Mouse (Mus musculus) embryo, embryonic 10.5 days (tissue): Measurements from ENCODE around the gene Gpbp1l1.

Source experiments
- DNase-seq: peaks from one replicate; pipeline ENCODE4 v3.0.0-alpha.2; 2015; ENCODE audit warnings: low spot score

The Gpbp1l1 gene

DNA sequence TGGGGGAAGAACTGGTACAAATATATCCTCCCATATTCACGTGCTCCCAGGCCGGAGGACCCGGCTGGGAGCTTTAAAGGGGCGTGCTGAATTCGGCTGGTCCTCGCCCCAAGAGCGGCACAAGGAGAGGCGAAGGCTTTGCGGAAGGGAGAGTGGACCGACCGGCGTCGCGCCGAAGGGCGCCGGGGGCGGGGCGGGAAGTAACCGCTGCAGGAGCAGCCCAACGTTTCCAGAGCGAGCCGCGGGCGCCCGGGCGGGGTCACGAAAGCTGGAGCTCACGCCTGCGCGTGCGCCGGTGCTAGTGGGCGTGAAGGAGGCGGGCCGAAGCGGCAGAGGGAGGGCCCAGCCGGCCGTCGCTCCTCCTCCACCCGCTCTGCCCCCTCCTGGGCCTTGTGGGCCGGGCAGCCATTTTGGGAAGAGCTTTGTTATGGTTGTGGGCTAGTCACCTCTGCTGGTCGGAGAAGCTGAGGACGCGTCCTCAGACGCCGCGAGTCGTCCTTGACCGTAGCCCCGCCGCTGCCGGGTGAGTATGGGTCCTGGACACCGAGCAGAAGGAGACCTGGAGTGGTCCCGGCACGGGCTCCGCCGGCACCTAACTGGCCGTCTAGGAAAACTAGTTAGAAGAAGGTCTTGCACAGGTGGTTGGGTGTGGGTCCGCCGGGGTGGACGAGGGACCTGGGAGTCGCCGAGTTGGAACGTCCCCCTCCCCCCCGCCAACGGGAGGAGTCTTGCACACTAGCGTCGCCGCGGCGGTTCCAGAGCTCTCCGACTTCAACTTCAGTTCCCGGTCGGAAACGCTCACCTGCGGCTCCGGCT, at the start of gene Gpbp1l1:
Gene Gpbp1l1 (plus strand): TSS at position 353 of the 816 bp plus-strand sequence.
- DNase-seq = peak; percentile 97

- no peak for DNase-seq
Observed at GRCm38 (mm10) chr4:116531109-116531508, 26.3 kb upstream of the Gpbp1l1 start.

- no peak for DNase-seq
Observed at GRCm38 (mm10) chr4:116536351-116536750, 21.1 kb upstream of the Gpbp1l1 start.

DNA sequence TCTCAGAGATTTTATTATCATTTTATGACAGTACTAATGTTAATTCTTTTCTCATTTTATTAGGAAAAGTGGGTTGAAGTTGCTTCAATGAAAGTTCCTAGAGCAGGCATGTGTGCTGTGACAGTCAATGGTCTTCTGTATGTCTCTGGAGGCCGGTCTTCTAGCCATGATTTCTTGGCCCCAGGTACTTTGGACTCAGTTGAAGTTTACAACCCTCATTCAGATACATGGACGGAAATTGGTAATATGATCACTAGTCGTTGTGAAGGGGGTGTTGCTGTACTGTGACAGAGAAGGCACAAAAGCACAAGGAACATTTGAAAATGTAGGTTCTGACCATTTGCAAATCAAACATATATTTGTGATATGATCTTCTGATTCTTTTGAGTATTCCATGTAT, 19.7 kb upstream of the Gpbp1l1 start:
- no peak for DNase-seq

- no peak for DNase-seq
Observed at GRCm38 (mm10) chr4:116550432-116550831, 7.0 kb upstream of the Gpbp1l1 start.

GRCm38 (mm10) chr4:116553035-116553434, 4.4 kb upstream of the Gpbp1l1 start:
- no peak for DNase-seq

DNA sequence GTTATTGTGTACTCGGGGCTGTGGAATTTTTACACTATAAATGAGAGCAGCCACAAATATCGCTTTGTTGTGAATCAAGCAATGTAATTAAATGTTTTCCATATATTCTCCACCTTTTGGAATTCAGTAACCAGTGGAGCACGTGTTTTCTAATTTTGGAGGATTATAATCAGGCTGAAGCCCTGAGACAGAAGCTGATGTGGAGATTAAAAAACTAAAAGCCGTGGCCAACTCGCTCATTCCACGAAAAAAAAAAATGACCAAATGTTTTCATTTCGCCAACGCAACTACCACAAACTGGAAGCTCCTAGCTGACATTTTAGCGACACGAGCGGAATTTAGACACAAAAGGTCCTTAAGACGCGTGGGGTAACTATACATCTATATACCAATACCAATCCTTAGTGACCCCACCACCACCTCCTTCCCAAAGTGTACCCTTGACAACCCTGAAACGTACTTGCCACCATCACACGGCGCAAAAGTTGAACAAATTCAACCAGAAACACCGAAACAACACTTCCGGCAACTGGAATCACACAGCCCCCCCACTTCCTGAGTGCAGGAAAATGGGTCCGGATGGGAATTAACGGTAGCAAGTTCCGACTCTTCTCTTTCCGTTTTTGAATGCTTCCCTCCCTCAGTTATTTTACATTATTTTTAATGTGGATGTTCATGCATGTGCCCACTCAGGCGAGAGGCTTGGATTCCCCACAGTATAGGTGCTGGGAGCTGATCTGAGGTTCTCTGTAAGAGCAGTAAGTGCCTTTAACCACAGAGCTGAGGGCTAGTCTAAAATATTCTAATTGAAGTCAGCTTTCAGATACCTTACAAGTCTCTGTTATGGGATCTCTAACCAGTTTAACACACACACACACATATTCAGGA, 1.8 kb upstream of the Gpbp1l1 start, which contains the start of gene Tmem69:
Gene Tmem69 (minus strand): TSS at position 524 of the 888 bp plus-strand sequence.
- peak; percentile 93 for DNase-seq

DNA sequence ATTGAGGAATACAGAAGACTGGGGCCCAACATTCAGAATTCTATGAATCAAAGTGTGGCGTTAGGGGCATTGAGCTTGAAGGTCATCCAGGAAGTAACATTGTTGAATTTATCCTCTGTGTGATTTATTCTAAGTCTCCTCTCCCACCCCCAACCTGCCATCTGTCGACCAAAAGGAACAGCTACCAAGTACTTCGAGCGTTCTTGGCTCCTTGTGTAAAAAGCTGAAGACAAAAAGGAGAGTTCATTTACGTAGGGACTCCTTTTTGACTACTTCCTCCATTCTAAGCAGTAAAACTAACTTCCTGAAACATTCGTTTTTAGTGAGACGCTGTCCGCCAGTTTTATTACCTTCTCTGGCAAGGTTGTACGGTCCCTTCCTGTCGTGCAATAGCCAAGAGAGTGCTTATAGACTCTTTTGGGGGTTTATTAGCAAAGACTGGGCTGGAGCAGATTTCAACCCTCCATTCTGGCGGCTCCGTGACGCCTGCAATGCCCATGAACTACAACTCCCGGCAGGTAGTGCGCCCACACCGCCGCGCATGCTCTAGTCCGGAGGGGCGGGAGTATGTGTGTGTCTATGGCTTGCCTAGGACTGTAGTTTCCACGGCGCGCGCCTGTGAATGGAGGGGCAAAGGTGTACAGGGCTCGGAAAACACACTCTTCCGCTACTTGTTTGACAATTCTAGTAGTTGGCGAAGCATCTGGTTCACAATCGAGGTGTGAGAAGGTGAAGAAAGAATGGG, 725 bp upstream of the Gpbp1l1 start:
- DNase-seq = peak; percentile 97

GRCm38 (mm10) chr4:116558151-116558882, 859 bp downstream of the Gpbp1l1 start:
- peak; percentile 33 for DNase-seq

- no peak for DNase-seq
Observed at GRCm38 (mm10) chr4:116595793-116596192, 38.3 kb downstream of the Gpbp1l1 start.

GRCm38 (mm10) chr4:116596379-116596778, 38.9 kb downstream of the Gpbp1l1 start, which contains the start of gene Ccdc17:
Gene Ccdc17, plus strand, starts transcription at chr4:116596654.
- DNase-seq = no peak

DNA sequence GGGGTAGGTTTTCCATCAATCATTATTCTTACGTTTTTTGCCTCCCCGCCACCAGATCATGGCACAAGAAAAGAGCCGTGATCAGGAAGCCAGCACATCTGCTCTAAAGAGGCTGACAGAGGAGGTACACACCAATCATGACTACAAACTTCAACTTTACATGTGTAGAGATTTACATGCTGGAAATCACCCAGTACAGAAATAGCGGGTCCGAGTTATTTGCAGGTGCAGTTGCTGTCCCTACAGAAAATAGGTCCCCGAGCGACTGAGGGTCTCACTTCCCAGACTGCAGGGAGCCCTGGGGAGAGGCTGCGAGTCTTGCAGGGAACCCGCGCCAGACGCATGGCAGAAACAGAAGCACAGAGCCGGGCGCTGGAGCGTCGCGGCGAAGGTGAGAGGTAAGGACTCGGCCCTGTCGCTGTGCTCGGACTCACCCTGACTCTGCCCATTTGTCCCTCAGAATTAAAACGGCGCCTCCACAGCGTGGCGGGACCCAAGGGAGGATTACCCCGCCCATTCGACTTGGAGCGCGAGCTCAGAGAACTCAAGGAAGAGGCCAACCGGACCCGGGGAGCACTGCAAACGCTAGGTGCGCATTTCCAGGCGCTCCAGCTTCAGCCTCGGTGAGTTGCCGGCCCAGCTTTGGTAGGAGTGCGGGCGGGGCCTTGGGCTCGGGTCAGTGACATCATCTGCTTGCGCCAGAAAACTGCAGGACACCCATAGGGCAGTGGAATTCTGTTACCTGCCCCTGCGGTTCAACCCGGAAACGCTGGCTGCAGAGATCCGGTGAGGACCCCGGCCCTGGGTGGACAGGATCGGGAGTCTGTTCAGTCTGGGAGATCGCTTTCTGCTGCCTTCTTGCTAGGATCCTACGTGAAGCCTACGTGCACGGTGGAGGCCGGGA, 39.8 kb downstream of the Gpbp1l1 start:
- DNase-seq = peak; percentile 94

GRCm38 (mm10) chr4:116612621-116613020, 55.2 kb downstream of the Gpbp1l1 start:
- no peak for DNase-seq

DNA sequence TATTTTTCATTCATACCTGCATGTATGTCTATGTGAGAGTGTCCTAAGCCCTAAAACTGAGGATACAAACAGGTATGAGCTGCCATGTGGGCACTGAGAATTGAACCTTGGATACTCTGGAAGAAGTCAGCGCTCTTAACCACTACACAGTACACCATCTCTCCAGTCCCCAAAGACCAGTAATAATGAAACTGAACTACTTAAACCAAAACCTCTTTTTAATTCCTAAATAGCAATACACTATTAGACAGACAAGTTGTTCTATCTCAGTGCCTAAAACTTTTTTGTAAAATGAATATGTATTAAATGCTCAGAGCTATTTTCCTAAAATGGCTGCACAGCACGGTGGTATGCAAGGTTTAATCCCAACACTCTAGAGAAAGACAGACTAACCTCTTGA, 57.8 kb downstream of the Gpbp1l1 start:
- DNase-seq = no peak

- DNase-seq = no peak
Observed at GRCm38 (mm10) chr4:116624831-116625230, 67.4 kb downstream of the Gpbp1l1 start.

- peak; percentile 98 for DNase-seq
Observed at GRCm38 (mm10) chr4:116626658-116627358, 69.3 kb downstream of the Gpbp1l1 start.

DNA sequence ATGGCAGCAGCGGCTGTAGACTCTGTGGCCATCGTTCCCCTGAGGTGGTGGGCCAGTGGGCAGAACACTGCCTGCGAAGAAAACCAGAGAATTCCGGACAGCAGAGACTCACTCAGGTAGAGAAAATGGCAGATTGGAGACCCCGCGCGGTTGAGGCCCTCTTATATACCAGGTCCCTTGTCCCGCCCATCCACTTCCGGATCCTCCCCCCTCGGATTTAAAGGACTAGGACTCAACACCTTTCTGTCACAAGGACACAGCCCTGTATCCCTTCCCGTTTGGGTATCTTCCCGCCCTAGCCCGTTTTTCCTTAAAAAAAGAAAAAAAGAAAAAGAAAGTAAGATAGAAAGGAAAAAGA, 69.9 kb downstream of the Gpbp1l1 start:
- peak; percentile 97 for DNase-seq

GRCm38 (mm10) chr4:116627722-116628662, 70.5 kb downstream of the Gpbp1l1 start, which contains the start of gene Nasp:
Gene Nasp, minus strand, starts transcription at chr4:116627941.
- peak; percentile 95 for DNase-seq
